Mouse (Mus musculus) kidney, postnatal 0 days (tissue): Measurements from ENCODE around the gene Stim2. TPM values are rescaled to one million over a fixed set of nuclear protein-coding genes. Genes with fewer than 3 reads are reported as not detected.

Experiments
- ATAC-seq: fragments of 200-750 bp; cut with Nextera tagmentation; replicated peaks from 2 replicates; pipeline ENCODE4 v1.8.0; 2017; ENCODE audit warnings: low read depth, moderate number of reproducible peaks, moderate TSS enrichment, moderate library complexity; ENCODE audit not compliant: low FRiP score
- DNase-seq: peaks from one replicate; pipeline ENCODE4 v3.0.0-alpha.2; 2016; ENCODE audit warnings: low spot score
- H3K27ac ChIP-seq: fragments of 300-500 bp; sonication (generic); 2 replicates; pipeline ENCODE4 v1.5.1; 2014; ENCODE audit warnings: mild to moderate bottlenecking
- H3K27me3 ChIP-seq: fragments of 300-500 bp; sonication (generic); 2 replicates; pipeline ENCODE4 v1.6.1; 2014; ENCODE audit warnings: low read length, mixed read lengths; ENCODE audit not compliant: insufficient read depth
- H3K36me3 ChIP-seq: fragments of 300-500 bp; sonication (generic); 2 replicates; pipeline ENCODE4 v1.6.1; 2014; ENCODE audit warnings: low read length, mixed read lengths; ENCODE audit not compliant: insufficient read depth
- H3K4me1 ChIP-seq: fragments of 300-500 bp; sonication (generic); replicated peaks from 2 replicates; pipeline ENCODE4 v1.6.1; 2014; ENCODE audit warnings: antibody characterized with exemption, low read length, mixed read lengths; ENCODE audit not compliant: insufficient read depth
- H3K4me2 ChIP-seq: fragments of 300-500 bp; sonication (generic); 2 replicates; pipeline ENCODE4 v1.6.1; 2014; ENCODE audit warnings: mild to moderate bottlenecking, low read length, moderate library complexity, mixed read lengths
- H3K4me3 ChIP-seq: fragments of 300-500 bp; sonication (generic); replicated peaks from 2 replicates; pipeline ENCODE4 v1.5.1; 2014; ENCODE audit warnings: low read depth, low read length
- H3K9ac ChIP-seq: fragments of 300-500 bp; sonication (generic); 2 replicates; pipeline ENCODE4 v1.6.1; 2014; ENCODE audit warnings: low read depth, low read length
- H3K9me3 ChIP-seq: fragments of 300-500 bp; sonication (generic); replicated peaks from 2 replicates; pipeline ENCODE4 v1.6.1; 2016; ENCODE audit warnings: low read length, inconsistent platforms, mixed read lengths
- CTCF ChIP-seq: IDR thresholded peaks from 2 replicates; pipeline ENCODE4 v1.5.1; 2016; ENCODE audit warnings: antibody characterized with exemption, low read depth, mild to moderate bottlenecking, moderate library complexity
- WGBS: fragments of 180-500 bp; shearing (Covaris S2); extraction: QIAGEN DNeasy Blood & Tissue Kit; methylation state at CpG from one replicate; pipeline ENCODE4 v1.1.7; 2014; 5-methylcytosine and 5-hydroxymethylcytosine counted together
- polyA plus RNA-seq: library from polyadenylated mRNA; unstranded; fragments of >200 nt; fragmentation: Nextera tagmentation; extraction: Ambion mirVana; gene quantifications from 2 replicates; pipeline ENCODE4 v1.2.1, GENCODE M21; 2015

Gene Stim2
- polyA plus RNA-seq, 1 experiment from 2014 or later: 21.4 TPM

DNA sequence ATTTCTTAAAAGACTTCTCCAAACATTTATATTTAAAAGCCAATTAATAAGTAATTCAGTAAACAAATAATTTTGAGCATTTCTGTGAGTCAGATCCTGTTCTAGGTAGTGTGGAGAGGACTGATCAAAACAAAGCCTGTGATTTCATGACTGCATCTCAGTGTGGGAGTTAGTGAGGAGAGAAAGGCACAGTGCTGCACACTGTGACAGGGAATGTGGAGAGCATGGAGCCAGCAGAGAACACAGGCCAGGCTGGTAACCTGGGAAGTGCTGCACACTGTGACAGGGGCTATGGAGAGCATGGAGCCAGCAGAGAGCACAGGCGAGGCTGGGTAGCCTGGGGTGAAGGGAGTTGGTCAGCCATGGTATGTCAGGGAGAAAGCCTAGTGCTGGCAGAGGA is 48.1 kb downstream of the Stim2 start:
- no peaks in the 10 kb centered on the region for H3K9me3 ChIP-seq
- 0 out of 2 replicates have a peak, but pooled peaks cover 10% of the 10 kb centered on the region for H3K4me1 ChIP-seq
- no peak overlapping the region for H3K4me2 ChIP-seq
- H3K9ac ChIP-seq: no peak overlapping the region
- no peak for TF ChIP-seq CTCF
- no peak for DNase-seq
- no peaks in the 10 kb centered on the region for H3K27me3 ChIP-seq
- H3K36me3 ChIP-seq: no peaks in the 10 kb centered on the region
- WGBS: 41% methylated on average over 1 of the region's 1 CpGs
- no peak overlapping the region for H3K4me3 ChIP-seq
- no peak overlapping the region for H3K27ac ChIP-seq
- ATAC-seq: no peak

DNA sequence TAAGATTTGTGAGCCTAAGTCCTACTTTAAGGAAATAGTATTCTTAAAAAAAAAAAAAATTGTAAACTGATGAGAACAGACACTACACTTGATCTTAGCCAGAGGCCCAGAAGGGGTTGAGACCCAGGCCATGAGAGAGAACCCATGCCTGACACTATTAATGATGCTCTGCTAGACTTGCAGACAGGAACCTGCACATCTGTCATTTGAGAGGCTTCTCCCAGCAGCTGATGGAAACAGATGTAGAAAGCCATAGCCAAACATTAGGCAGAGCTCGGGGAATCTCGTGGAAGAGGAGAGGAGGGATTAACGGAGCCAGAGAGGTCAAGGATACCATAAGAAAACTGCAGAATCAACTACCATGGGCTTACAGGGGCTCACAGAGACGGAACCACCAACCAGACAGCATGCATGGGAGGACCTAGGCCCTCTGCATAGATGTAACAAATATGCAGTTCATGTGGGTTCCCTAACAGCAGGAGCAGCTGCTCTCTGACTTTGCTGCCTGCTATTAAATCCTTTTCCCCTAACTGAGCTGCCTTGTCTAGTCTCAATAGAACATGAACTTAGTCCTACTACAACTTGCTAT is 50.9 kb downstream of the Stim2 start:
- ATAC-seq: no peak
- no peak overlapping the region for H3K27ac ChIP-seq

DNA sequence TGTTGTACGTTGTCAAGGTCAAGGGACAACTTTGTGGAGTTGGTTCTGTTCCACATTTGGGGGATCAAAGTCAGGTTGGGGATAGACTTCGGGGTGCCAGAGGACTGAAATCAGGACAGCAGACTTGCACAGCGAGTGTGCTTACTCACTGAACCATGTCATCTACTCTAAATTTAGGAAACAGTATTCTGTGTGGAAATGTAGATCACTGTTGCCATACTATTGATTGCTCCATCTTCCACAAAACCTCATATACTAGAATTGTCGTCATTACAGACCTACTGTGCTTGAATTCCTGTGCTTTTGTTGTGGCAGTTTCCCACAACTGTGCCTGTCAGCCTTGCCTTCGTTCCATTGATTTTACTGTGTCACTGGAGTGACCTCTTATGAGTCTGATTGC is 51.6 kb downstream of the Stim2 start:
- H3K4me3 ChIP-seq: no peak overlapping the region
- no peaks in the 10 kb centered on the region for H3K27me3 ChIP-seq

More for the DNA sequence above, 50.9 kb downstream of the Stim2 start:
- DNase-seq: no peak
- no peaks in the 10 kb centered on the region for H3K27me3 ChIP-seq
- H3K4me3 ChIP-seq: no peak overlapping the region
- TF ChIP-seq CTCF: no peak
- WGBS: 29% methylated on average over 4 of the region's 4 CpGs
- H3K9me3 ChIP-seq: no peaks in the 10 kb centered on the region
- H3K4me1 ChIP-seq: 0 out of 2 replicates have a peak, but pooled peaks cover 10% of the 10 kb centered on the region
- no peak overlapping the region for H3K4me2 ChIP-seq
- H3K36me3 ChIP-seq: no peaks in the 10 kb centered on the region
- no peak overlapping the region for H3K9ac ChIP-seq

DNA sequence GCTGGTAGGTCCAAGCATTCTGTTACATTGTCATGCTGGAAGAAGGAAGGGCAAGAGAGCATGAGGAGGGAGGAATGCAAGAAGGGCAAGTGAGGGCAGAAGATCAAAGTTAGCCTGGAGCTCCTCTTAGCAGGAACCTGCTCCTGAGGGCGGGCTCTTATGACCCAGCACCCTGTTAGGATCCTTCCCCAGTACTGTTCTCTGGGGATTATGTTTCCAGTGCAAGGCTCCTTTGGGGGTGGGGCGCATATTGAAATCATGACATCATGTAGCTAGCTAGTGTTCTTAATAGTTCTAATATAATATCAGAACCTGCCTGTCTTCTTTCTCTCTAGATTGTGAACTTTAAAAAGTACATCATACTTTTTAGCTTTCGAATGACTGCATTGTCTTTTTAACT is 52.8 kb downstream of the Stim2 start:
- ATAC-seq: no peak
- Histone ChIP-seq H3K4me3 (no peak overlapping the region), H3K36me3 (0 out of 2 replicates have a peak, but pooled peaks cover 3% of the 10 kb centered on the region), H3K4me1 (0 out of 2 replicates have a peak, but pooled peaks cover 10% of the 10 kb centered on the region), H3K9me3 (no peaks in the 10 kb centered on the region), H3K9ac (no peak overlapping the region), H3K4me2 (no peak overlapping the region), H3K27me3 (no peaks in the 10 kb centered on the region), H3K27ac (no peak overlapping the region)
- no peak for DNase-seq
- TF ChIP-seq CTCF: no peak
- 72% methylated on average over 3 of the region's 3 CpGs for WGBS

More for the DNA sequence above, 51.6 kb downstream of the Stim2 start:
- DNase-seq (no peak), ATAC-seq (no peak)
- Histone ChIP-seq H3K9me3 (no peaks in the 10 kb centered on the region), H3K27ac (no peak overlapping the region), H3K36me3 (0 out of 2 replicates have a peak, but pooled peaks cover 3% of the 10 kb centered on the region), H3K4me2 (no peak overlapping the region), H3K9ac (no peak overlapping the region), H3K4me1 (0 out of 2 replicates have a peak, but pooled peaks cover 10% of the 10 kb centered on the region)
- 57% methylated on average over 5 of the region's 5 CpGs for WGBS
- no peak for TF ChIP-seq CTCF

DNA sequence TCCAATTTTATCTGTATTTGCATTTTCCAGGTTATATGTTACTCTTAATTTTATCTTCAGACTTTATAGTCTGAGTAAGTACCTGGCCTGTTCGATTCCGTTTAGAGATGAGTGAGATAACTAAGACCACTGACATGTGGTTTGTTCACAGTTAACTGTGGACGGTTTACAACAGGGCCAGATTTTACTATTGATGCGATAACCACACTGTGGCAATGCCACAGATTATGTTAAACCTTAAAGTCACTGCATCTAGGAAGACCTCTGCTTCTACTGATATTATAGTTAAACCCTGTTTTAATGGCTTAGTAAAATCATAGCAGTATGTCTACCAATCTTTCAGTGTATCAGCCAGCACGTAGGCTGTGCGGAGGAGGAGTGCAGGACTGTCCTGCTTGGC is 53.9 kb downstream of the Stim2 start:
- H3K27me3 ChIP-seq: no peaks in the 10 kb centered on the region
- no peak overlapping the region for H3K9ac ChIP-seq
- H3K4me3 ChIP-seq: no peak overlapping the region
- 79% methylated on average over 6 of the region's 6 CpGs for WGBS
- 0 out of 2 replicates have a peak, but pooled peaks cover 3% of the 10 kb centered on the region for H3K36me3 ChIP-seq
- ATAC-seq (no peak), DNase-seq (no peak)
- TF ChIP-seq CTCF: no peak
- no peaks in the 10 kb centered on the region for H3K9me3 ChIP-seq
- no peak overlapping the region for H3K27ac ChIP-seq
- 0 out of 2 replicates have a peak, but pooled peaks cover 10% of the 10 kb centered on the region for H3K4me1 ChIP-seq
- H3K4me2 ChIP-seq: no peak overlapping the region

DNA sequence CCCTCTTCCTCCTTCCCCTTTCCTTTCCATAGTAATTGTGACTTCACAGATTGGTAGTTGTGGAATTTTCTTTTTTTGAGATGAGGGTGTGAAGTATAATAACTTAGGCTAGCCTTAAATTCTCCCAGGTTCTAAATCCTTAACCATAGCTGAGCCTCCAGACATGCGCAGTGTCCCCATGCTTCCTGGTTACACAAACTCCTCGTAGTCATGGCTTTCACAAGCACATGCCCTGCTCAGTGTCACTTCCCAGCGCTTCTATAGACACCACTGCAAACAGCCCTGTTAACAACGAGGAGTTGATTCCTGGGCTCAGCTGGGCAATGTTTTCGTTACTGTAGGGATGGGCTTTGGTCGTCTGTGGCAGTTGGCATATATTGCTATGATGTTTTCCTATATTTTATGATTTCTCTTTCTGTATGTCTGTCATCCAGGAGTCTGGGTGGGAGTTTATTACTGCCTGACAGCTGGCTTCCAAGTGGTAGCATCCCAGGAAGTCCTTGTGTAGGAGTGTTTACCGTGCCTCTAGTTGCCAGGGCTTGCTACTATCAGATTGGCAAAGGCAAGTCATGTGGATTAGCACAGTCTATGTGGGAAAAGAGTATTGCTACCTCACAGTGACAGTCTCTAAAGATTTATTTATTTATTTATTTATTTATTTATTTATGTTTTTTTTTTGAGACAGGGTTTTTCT is 55.5 kb downstream of the Stim2 start:
- ATAC-seq: no peak; the same call in 1 of the 2 replicates
- WGBS: 66% methylated on average over 7 of the region's 7 CpGs
- no peaks in the 10 kb centered on the region for H3K27me3 ChIP-seq
- no peak overlapping the region for H3K4me2 ChIP-seq
- H3K4me3 ChIP-seq: no peak overlapping the region
- no peak overlapping the region for H3K9ac ChIP-seq
- TF ChIP-seq CTCF: no peak
- 0 out of 2 replicates have a peak, but pooled peaks cover 3% of the 10 kb centered on the region for H3K36me3 ChIP-seq
- H3K4me1 ChIP-seq: 0 out of 2 replicates have a peak, but pooled peaks cover 8% of the 10 kb centered on the region
- no peak for DNase-seq
- H3K27ac ChIP-seq: no peak overlapping the region
- no peaks in the 10 kb centered on the region for H3K9me3 ChIP-seq
